Mouse (Mus musculus) ovary, adult 10 weeks (tissue): ENCODE measurements around the gene Cryga. TPM values are rescaled to one million over a fixed set of nuclear protein-coding genes. Genes with fewer than 3 reads are reported as not detected.

Experiments
- polyA plus RNA-seq: library from polyadenylated mRNA; stranded (reverse); fragments of 350-450 nt; fragmentation: Illumina TruSeq; extraction: RNeasy Lipid Tissue Mini Kit (QIAGEN cat#74804); gene quantifications from one replicate; pipeline ENCODE4 v1.2.3, GENCODE M21; 2014

Gene Cryga
- not detected for polyA plus RNA-seq

DNA sequence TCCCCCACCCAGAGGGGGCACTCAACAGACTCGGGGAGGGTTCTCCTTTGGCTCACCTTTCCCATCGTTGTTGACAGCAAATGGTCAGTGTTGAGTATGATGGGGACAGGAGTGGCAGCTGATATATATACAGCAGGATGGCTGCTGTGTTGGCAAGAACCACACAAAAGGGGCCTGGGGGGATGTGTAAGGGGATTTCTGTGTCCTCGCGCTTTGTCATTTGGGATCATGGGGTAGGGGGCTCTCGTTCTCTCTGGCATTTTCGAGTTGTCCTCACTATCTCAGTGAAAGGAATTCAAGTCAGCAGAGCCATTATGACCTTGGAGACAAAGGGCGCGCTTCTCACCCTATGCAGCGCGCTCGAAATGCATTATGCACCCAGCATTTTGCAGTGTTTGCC is at the start of gene Cryga:
Cryga (minus strand) TSS at position 101 of the 400 bp plus-strand sequence.

DNA sequence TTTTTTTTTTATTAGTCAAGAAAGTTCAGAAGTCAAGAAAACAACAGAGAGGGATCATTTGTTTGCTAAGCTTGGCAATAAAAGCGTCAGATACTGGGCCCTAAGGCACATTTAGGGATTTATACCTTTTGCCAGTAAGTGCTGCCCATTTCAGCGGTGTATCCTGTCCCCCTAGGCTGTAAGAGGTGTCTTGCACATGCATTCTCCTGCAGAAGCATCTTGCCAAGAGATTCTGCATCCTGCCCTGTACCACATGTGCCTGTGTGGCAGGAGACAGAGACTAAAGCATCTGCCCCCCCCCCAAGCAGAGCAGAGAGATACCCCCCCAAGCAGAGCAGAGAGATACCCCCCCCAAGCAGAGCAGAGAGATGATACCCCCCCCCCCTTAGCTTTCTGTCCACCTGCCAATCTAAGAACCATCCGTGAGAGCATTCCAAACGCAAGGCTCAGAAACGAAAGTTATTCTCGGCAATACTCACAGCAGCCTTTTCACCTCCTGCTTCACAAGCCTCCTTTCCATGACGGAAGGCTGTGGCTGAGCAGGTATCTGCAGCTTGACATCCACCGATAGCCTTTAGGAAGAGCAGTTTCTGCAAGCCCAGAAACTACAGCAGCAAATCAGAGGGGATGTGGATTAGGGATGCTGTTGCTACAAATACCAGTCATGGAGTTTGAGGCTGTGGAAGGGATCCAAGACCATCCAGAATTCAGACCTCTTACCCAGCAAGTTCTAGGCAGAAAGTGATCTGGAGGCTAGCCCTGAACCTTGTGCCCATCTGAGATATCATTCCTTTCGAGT is 19.6 kb upstream of the Cryga start, which contains the start of gene D630023F18Rik:
D630023F18Rik (minus strand) TSS at position 641 of the 799 bp plus-strand sequence.

DNA sequence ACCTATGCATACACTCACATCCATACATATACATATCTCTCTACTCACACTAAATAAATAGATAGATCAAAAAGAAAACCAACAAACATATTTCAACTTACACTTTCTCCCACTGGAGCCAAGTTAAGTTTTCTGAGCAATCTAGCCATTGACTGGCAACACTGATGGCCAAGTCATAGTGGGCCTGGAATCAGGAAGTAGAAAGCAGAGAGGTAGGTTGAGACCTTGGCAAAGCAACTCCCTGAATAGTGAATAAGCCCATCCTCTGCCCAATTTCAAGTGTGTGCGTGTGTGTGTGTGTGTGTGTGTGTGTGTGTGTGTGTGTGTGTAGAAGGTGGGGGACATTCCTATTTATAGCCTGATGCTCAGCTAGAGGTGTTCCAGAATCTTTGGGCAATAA is 16.3 kb upstream of the Cryga start, which contains the start of gene Gm28845:
Gm28845 (minus strand) TSS at position 121 of the 400 bp plus-strand sequence.

DNA sequence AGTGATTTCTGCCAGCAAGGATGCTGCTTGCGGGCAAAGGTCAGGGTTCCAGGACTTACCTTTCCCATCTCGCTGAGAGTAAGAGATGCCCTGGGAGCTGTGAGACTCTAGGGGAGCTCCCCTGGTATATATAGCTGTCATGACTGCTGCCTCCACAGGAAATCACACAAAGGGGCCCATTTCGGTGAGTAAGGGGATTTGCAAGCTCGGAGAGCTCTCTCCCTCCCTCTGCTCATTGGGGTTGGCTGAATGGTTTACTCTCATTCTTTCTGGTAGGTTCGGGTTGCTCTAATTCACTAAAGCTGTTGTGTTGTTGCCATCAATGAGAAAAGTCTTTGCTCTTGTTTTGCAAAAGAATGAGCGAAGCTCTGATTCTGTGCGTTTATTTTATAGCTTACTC is 21.0 kb downstream of the Cryga start, which contains the start of gene Crygb:
Crygb (minus strand) TSS at position 101 of the 400 bp plus-strand sequence.

DNA sequence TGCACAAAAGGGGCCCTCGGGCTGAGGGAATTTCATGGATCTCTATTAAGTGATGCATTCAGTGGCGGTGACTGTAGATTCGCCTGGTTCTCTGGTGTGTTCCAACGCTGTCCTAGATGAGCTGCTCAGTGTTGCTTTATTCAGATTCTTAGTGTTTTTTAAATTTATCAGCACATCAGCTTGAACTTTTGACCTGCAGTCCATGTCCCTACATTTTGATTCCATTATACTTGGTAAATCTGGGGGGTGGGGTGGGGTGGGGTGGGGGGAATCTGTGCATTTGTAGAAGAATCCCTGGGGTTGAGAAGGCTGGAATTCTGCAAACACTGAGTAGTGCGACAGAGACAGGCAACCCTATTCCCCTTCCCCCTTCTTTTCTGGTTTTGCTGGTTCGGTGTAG is 29.6 kb downstream of the Cryga start, which contains the start of gene Crygc:
Crygc (minus strand) TSS at position 101 of the 400 bp plus-strand sequence.

DNA sequence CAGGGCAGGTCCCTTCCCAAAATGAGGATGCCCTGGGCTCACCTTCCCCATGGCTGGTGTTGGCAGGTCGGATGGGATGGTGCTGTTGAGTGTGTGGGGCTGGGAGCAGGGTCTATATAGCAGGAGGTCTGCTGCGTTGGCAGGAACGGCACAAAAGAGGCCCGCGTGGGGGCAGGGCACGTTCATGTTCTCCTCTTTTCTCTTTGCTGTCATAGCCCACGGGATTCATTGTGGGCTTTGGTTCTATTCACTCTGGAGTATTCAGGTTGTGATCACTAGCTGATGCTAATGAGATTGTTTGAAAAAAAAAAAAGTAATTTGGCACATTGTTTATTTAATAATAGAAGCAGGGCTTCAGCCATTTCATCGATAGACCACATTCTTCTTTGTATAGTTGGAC is 39.8 kb downstream of the Cryga start, which contains the start of gene Crygd:
Crygd (minus strand) TSS at position 101 of the 400 bp plus-strand sequence.

DNA sequence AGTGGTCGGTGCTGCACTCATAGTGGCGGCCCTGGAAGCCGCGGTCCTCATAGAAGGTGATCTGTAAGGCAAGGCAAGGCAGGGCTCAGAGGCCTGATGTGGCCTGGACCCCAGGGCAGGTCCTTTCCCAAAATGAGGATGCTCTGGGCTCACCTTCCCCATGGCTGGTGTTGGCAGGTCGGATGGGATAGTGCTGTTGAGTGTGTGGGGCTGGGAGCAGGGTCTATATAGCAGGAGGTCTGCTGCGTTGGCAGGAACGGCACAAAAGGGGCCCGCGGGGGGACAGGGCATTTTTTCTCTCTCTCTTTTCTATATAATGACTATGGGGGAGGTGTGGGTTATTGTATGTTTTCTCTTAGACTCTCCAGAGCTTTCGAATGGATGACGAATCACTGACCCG is 52.2 kb downstream of the Cryga start, which contains the start of gene Cryge:
Cryge (minus strand) TSS at position 198 of the 400 bp plus-strand sequence.

Other genes starting within 250 kb of the Cryga start
- 6.0 TPM for gene Plekhm3, start 146.5 kb downstream of the Cryga start, polyA plus RNA-seq
- 3,153 TPM for gene Akr1cl, start 70.6 kb downstream of the Cryga start, polyA plus RNA-seq
- gene Cryge, start 52.2 kb downstream of the Cryga start, polyA plus RNA-seq, result not detected
- not detected for gene Crygd, start 39.9 kb downstream of the Cryga start, polyA plus RNA-seq
- gene Crygc, start 29.7 kb downstream of the Cryga start, polyA plus RNA-seq, result not detected
- gene Crygb, start 21.1 kb downstream of the Cryga start, polyA plus RNA-seq, result 1.2 TPM
- gene Gm28845, start 16.2 kb upstream of the Cryga start, polyA plus RNA-seq, result not detected
- gene D630023F18Rik, start 19.8 kb upstream of the Cryga start, polyA plus RNA-seq, result 7.6 TPM
- 911 TPM for gene Idh1, start 83.1 kb upstream of the Cryga start, polyA plus RNA-seq
- 23.3 TPM for gene Pikfyve, start 83.3 kb upstream of the Cryga start, polyA plus RNA-seq
- not detected for gene Pth2r, start 178.7 kb upstream of the Cryga start, polyA plus RNA-seq